ENCODE assay signal across 14 mouse cellular contexts in the genomic region with DNA sequence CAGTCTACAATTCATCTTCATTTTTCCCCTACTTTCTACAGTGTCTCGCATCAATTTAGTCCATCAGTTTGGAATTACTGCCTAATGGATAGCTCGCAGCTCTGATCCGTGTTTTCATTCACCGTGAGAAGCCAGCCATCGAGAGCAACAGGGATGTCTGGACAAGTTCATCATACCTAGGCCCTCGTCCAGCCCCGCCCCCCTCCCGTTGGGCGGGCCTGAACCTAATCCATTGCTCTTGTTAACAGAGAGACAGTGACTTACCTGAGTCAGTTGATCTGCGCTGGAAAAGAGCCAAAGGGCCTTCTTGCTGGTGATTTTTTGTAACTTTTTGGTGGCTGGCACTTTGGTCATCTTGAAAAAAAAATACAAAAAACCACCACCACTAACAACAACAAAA. TPM values are rescaled to one million over a fixed set of nuclear protein-coding genes. Genes with fewer than 3 reads are reported as not detected.
A peak's percentile ranks its signal among the peaks of the same experiment; 100 is the strongest.
DNase-seq lines count a peak whose midpoint lies in the region; ATAC-seq and TF ChIP-seq lines count a peak whose summit lies in the region.
"Had no signal": no experiment of that assay in that cellular context is flagged by ENCODE, and none has a peak within 500 bp of the region (broad histone marks: within the 10 kb centered on the region; RNA-seq: fewer than 3 reads in every experiment).

No protein-coding gene starts in this region.

- 59% methylated on average over 10 of the region's 10 CpGs for WGBS in kidney, adult 2 months
- 42% methylated on average over 10 of the region's 10 CpGs for WGBS in hindbrain, embryonic 14.5 days
- 35% methylated on average over 10 of the region's 10 CpGs for WGBS in midbrain, postnatal 0 days
- 50% methylated on average over 10 of the region's 10 CpGs for WGBS in liver, postnatal 0 days (ENCODE audit: insufficient replicate concordance)

- no peaks in the 10 kb centered on the region for H3K27me3 ChIP-seq in kidney, adult 2 months (replicated peaks; ENCODE audit: control insufficient read depth, insufficient read depth, low read length)
- no peaks in the 10 kb centered on the region for H3K27me3 ChIP-seq in hindbrain, embryonic 14.5 days (ENCODE audit: control insufficient read depth, insufficient read depth, low read length)
- no peaks in the 10 kb centered on the region for H3K27me3 ChIP-seq in midbrain, postnatal 0 days (ENCODE audit: insufficient read depth, low read length)
- H3K27me3 ChIP-seq in liver, postnatal 0 days (ENCODE audit: insufficient read depth, low read length): no peaks in the 10 kb centered on the region

- no peaks in the 10 kb centered on the region for H3K4me1 ChIP-seq in kidney, adult 2 months (ENCODE audit: control insufficient read depth, insufficient read depth, low read length)
- H3K4me1 ChIP-seq in hindbrain, embryonic 14.5 days (replicated peaks; ENCODE audit: control insufficient read depth, insufficient read depth, low read length): peaks cover 12% of the 10 kb centered on the region; the same call in 1 of the 2 replicates
- peaks cover 13% of the 10 kb centered on the region; the same call in 1 of the 2 replicates for H3K4me1 ChIP-seq in midbrain, postnatal 0 days (ENCODE audit: insufficient read depth, low read length)
- no peaks in the 10 kb centered on the region for H3K4me1 ChIP-seq in liver, postnatal 0 days (ENCODE audit: insufficient read depth)

- no peaks in the 10 kb centered on the region for H3K9me3 ChIP-seq in hindbrain, embryonic 14.5 days (ENCODE audit: control insufficient read depth, low read length)
- no peaks in the 10 kb centered on the region for H3K9me3 ChIP-seq in midbrain, postnatal 0 days (ENCODE audit: low read length)
- no peaks in the 10 kb centered on the region for H3K9me3 ChIP-seq in liver, postnatal 0 days (ENCODE audit: low read length)
- H3K9me3 ChIP-seq: forebrain, embryonic 15.5 days had no signal

- no peak overlapping the region for H3K27ac ChIP-seq in kidney, adult 2 months (ENCODE audit: insufficient read depth, low read depth, low read length)
- no peak overlapping the region for H3K27ac ChIP-seq in hindbrain, embryonic 14.5 days
- no peak overlapping the region for H3K27ac ChIP-seq in midbrain, postnatal 0 days (ENCODE audit: low read depth, low read length)
- H3K27ac ChIP-seq in liver, postnatal 0 days (ENCODE audit: low read depth): no peak overlapping the region
- H3K27ac ChIP-seq: forebrain, embryonic 15.5 days; macrophage had no signal

- TF ChIP-seq EP300 in liver, postnatal 0 days (IDR thresholded peaks at IDR 0.05; ENCODE audit: low read depth): no peak

- H3K36me3 ChIP-seq in kidney, adult 2 months (ENCODE audit: control insufficient read depth, insufficient read depth, low read length): no peaks in the 10 kb centered on the region
- no peaks in the 10 kb centered on the region for H3K36me3 ChIP-seq in hindbrain, embryonic 14.5 days (replicated peaks; ENCODE audit: control insufficient read depth, insufficient read depth)
- no peaks in the 10 kb centered on the region for H3K36me3 ChIP-seq in midbrain, postnatal 0 days (ENCODE audit: insufficient read depth, low read length)
- no peaks in the 10 kb centered on the region for H3K36me3 ChIP-seq in liver, postnatal 0 days (replicated peaks; ENCODE audit: insufficient read depth, low read length)
- H3K36me3 ChIP-seq: forebrain, embryonic 15.5 days had no signal

- peak overlapping the region; percentile 38 for H3K4me2 ChIP-seq in hindbrain, embryonic 14.5 days (replicated peaks)
- peak overlapping the region; percentile 4; the same call in 1 of the 2 replicates for H3K4me2 ChIP-seq in midbrain, postnatal 0 days (ENCODE audit: low read depth, low read length, poor library complexity, severe bottlenecking)
- no peak overlapping the region for H3K4me2 ChIP-seq in liver, postnatal 0 days (ENCODE audit: low read depth, low read length)

- TF ChIP-seq CTCF in kidney, adult 2 months (conservative IDR thresholded peaks at IDR 0.05; ENCODE audit: insufficient read depth, insufficient read length, low read depth, low read length): no peak
- TF ChIP-seq CTCF in midbrain, postnatal 0 days (IDR thresholded peaks at IDR 0.05): no peak
- no peak for TF ChIP-seq CTCF in liver, postnatal 0 days (IDR thresholded peaks at IDR 0.05; ENCODE audit: low read depth)

- peak; percentile 12 for DNase-seq in kidney, adult 2 months
- no peak for DNase-seq in kidney, adult 11 months
- DNase-seq in R1 (ENCODE audit: low read depth, low spot score): peak; percentile 49
- DNase-seq in hindbrain, embryonic 14.5 days (ENCODE audit: low spot score): no peak
- DNase-seq in midbrain, postnatal 0 days (ENCODE audit: low spot score): no peak
- no peak for DNase-seq in liver, postnatal 0 days
- no peak for DNase-seq in lung, postnatal 36 days
- DNase-seq in right cerebral cortex, postnatal 25 days: no peak
- DNase-seq: cerebellum, adult 18-20 months had no signal

- H3K4me3 ChIP-seq in kidney, adult 2 months (ENCODE audit: insufficient read depth, low read depth, low read length): no peak overlapping the region
- H3K4me3 ChIP-seq in hindbrain, embryonic 14.5 days (replicated peaks; ENCODE audit: low read length): no peak overlapping the region
- H3K4me3 ChIP-seq in midbrain, postnatal 0 days (ENCODE audit: low read depth, low read length): no peak overlapping the region
- no peak overlapping the region for H3K4me3 ChIP-seq in liver, postnatal 0 days (ENCODE audit: low read depth, low read length)
- H3K4me3 ChIP-seq: forebrain, embryonic 15.5 days had no signal

- TF ChIP-seq POLR2A in kidney, adult 2 months (IDR thresholded peaks at IDR 0.05; ENCODE audit: low read depth, low read length): no peak

- H3K9ac ChIP-seq in hindbrain, embryonic 14.5 days: no peak overlapping the region
- no peak overlapping the region for H3K9ac ChIP-seq in midbrain, postnatal 0 days (replicated peaks; ENCODE audit: low read length, poor library complexity, severe bottlenecking)
- H3K9ac ChIP-seq in liver, postnatal 0 days (replicated peaks): no peak overlapping the region
- H3K9ac ChIP-seq: forebrain, embryonic 15.5 days had no signal

- ATAC-seq in hindbrain, embryonic 14.5 days (ENCODE audit: low FRiP score): no peak
- no peak for ATAC-seq in midbrain, postnatal 0 days (ENCODE audit: low FRiP score)
- no peak for ATAC-seq in liver, postnatal 0 days
- ATAC-seq: CD4-positive, CD25-positive, alpha-beta regulatory T cell, adult 4 months; forebrain, embryonic 15.5 days had no signal

RNA-seq across cellular contexts. Expression of gene Ccdc60, which starts 0.6 kb away (rescaled TPM):
- polyA plus RNA-seq in kidney, adult 2 months (2012; rRNA removed): 0.08 and 0.14 TPM in 2 replicates
- 2.7 and 3.1 TPM in 2 replicates for polyA plus RNA-seq in hindbrain, embryonic 14.5 days (2014; fragmentation: Nextera tagmentation; extraction: Ambion mirVana)
- 1.8 and 2.2 TPM in 2 replicates for total RNA-seq in midbrain, postnatal 0 days (2014; rRNA removed)
- polyA plus RNA-seq in midbrain, postnatal 0 days (2015; fragmentation: Nextera tagmentation; extraction: Ambion mirVana): 2.5 and 2.6 TPM in 2 replicates
- not detected in 2 replicates for polyA plus RNA-seq in liver, postnatal 0 days (2015; fragmentation: Nextera tagmentation; extraction: Ambion mirVana)
- total RNA-seq: adrenal gland, postnatal 36 days; heart, postnatal 14 days had no signal
- polyA plus RNA-seq: macrophage had no signal

Comparison
In these comparisons a context has a peak if more than half of its experiments do, and no peak if none do; other contexts are left out.
1. DNase-seq: peak in kidney, adult 2 months (single experiment) and R1 (single experiment); none in kidney, adult 11 months (single experiment), hindbrain, embryonic 14.5 days (single experiment), midbrain, postnatal 0 days (single experiment), liver, postnatal 0 days (single experiment), lung, postnatal 36 days (single experiment) and right cerebral cortex, postnatal 25 days (single experiment).